Mouse (Mus musculus): ENCODE results near the gene Speg. TPM values are rescaled to one million over a fixed set of nuclear protein-coding genes. Genes with fewer than 3 reads are reported as not detected.

Speg gene
- polyA plus RNA-seq, 1 experiment from 2014 or later = 32.9 TPM

DNA sequence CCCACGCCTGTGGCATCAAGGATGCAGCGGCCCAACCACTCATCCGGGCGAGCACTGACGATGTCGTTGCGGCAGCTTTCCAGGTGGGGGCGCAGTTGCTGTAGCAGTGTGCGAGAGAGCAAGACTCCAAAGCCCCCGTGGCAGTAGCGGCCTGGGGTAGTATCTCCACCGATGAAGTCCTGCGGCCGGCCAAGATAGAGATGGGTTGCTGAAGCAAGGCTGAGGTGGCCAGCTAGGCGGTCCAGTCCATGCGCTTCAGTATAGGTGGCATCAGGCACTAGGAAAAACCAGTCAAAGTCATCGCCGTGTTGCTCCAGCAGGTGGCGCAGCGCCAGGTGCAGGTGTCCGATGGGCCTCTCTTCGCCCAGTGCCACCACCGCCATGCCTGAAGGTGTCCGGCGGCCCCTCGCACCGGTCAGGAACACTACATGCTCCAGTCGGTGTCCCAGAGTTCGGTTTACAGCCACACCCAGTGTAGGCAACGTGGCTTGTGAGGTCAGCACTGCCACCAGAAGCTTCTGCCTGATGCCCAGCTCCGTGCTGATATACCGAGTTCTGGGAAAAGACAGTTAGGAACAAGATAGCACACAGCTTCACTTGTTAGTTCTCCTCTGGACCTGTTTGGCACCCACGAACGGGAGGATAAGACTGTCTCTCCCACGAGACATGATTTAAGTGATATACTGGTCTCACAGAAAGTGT lies 102.3 kb downstream of the Speg start:
- H3K27ac ChIP-seq (replicated peaks; ENCODE audit: low read depth, low read length) = no peak overlapping the region
- H3K36me3 ChIP-seq (ENCODE audit: control insufficient read depth, insufficient read depth, low read length) = peaks cover 7% of the 10 kb centered on the region
- peaks cover 16% of the 10 kb centered on the region for H3K4me1 ChIP-seq (ENCODE audit: control insufficient read depth, insufficient read depth, low read length)
- peak overlapping the region; percentile 12; the same call in 1 of the 2 replicates for H3K4me3 ChIP-seq (ENCODE audit: low read depth, low read length)
- H3K9me3 ChIP-seq (ENCODE audit: control insufficient read depth, low read length) = no peaks in the 10 kb centered on the region
- peak; percentile 95 for DNase-seq (ENCODE audit: low spot score)
- peak; percentile 26; the same call in 1 of the 2 replicates for ATAC-seq (ENCODE audit: insufficient number of reproducible peaks, low FRiP score, low TSS enrichment, low read depth)
- peaks cover 27% of the 10 kb centered on the region for H3K27me3 ChIP-seq (ENCODE audit: control insufficient read depth, insufficient read depth, low read length)
- no peak overlapping the region for H3K9ac ChIP-seq (ENCODE audit: low read length)
- H3K4me2 ChIP-seq (ENCODE audit: low read depth, severe bottlenecking) = peak overlapping the region; percentile 93
- WGBS = 15% methylated on average over 35 of the region's 35 CpGs

GRCm38 (mm10) chr1:75477966-75478290 lies 102.8 kb downstream of the Speg start:
- Histone ChIP-seq H3K27ac (replicated peaks; ENCODE audit: low read depth, low read length) (no peak overlapping the region), H3K36me3 (ENCODE audit: control insufficient read depth, insufficient read depth, low read length) (peaks cover 7% of the 10 kb centered on the region), H3K4me1 (ENCODE audit: control insufficient read depth, insufficient read depth, low read length) (peaks cover 16% of the 10 kb centered on the region), H3K4me3 (ENCODE audit: low read depth, low read length) (peak overlapping the region; percentile 85), H3K27me3 (ENCODE audit: control insufficient read depth, insufficient read depth, low read length) (peaks cover 32% of the 10 kb centered on the region), H3K9me3 (ENCODE audit: control insufficient read depth, low read length) (no peaks in the 10 kb centered on the region), H3K4me2 (ENCODE audit: low read depth, severe bottlenecking) (peak overlapping the region; percentile 93), H3K9ac (ENCODE audit: low read length) (no peak overlapping the region)
- ATAC-seq (ENCODE audit: insufficient number of reproducible peaks, low FRiP score, low TSS enrichment, low read depth) = no peak
- no peak for DNase-seq (ENCODE audit: low spot score)
- 52% methylated on average over 3 of the region's 3 CpGs for WGBS

DNA sequence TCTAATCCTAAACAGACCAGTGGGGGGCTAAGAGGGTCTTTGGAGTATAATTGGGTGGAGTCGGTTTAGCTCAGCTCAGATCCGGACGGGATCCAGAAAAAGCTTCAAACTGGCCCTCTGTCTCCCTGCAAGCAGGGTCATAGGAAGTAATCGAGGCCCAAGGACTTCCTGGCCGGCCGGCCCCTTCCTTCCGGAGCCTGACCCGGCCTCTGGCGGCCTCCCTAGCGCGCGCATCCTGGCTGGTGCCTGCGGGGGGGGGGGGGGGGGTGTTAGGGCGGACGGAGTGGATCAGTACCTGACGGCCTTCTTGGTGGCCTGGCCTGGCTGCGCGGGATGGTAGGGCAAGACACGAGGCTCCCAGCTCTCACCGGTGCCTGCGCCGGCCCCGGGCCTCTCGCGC lies 103.4 kb downstream of the Speg start:
- Histone ChIP-seq H3K9me3 (ENCODE audit: control insufficient read depth, low read length) (no peaks in the 10 kb centered on the region), H3K4me2 (ENCODE audit: low read depth, severe bottlenecking) (peak overlapping the region; percentile 93), H3K27ac (replicated peaks; ENCODE audit: low read depth, low read length) (no peak overlapping the region; the same call in 1 of the 2 replicates), H3K36me3 (ENCODE audit: control insufficient read depth, insufficient read depth, low read length) (peaks cover 7% of the 10 kb centered on the region), H3K4me1 (ENCODE audit: control insufficient read depth, insufficient read depth, low read length) (peaks cover 16% of the 10 kb centered on the region), H3K4me3 (ENCODE audit: low read depth, low read length) (peak overlapping the region; percentile 85), H3K9ac (ENCODE audit: low read length) (peak overlapping the region; percentile 68), H3K27me3 (ENCODE audit: control insufficient read depth, insufficient read depth, low read length) (peaks cover 33% of the 10 kb centered on the region)
- ATAC-seq (ENCODE audit: insufficient number of reproducible peaks, low FRiP score, low TSS enrichment, low read depth) = 0 out of 2 replicates have a peak, but pooled peaks have one; percentile 3
- DNase-seq (ENCODE audit: low spot score) = peak; percentile 43
- WGBS = under 1% methylated on average over 21 of the region's 25 CpGs

- peaks cover 33% of the 10 kb centered on the region for H3K27me3 ChIP-seq (ENCODE audit: control insufficient read depth, insufficient read depth, low read length)
These were observed 104.0 kb downstream of the Speg start, which contains the start of the genes Chpf and Tmem198 for GRCm38 (mm10) chr1:75478916-75479634. Gene Chpf, minus strand, starts transcription at chr1:75479307. Gene Tmem198, plus strand, starts transcription at chr1:75479532.

DNA sequence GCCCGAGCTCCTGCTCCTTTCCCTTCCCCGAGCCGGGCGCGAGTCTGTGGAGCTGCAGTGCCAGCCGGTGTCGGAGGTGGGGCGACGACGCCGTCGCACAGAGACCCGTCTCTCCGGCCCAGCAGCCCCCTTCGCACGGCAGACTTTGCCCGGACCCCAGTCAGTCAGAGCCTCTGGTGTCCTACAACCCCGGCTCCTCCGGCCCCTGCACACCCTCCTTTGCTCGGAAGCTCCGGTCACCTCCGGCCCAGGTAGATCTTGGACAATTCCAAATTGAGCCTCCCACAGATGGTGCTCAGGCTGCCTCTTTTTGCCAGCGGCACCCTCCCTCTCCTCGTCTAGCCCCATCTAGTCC lies 104.5 kb downstream of the Speg start:
- peak overlapping the region; percentile 85 for H3K4me3 ChIP-seq (ENCODE audit: low read depth, low read length)
- H3K36me3 ChIP-seq (ENCODE audit: control insufficient read depth, insufficient read depth, low read length) = peaks cover 7% of the 10 kb centered on the region
- H3K9me3 ChIP-seq (ENCODE audit: control insufficient read depth, low read length) = no peaks in the 10 kb centered on the region
- H3K4me1 ChIP-seq (ENCODE audit: control insufficient read depth, insufficient read depth, low read length) = peaks cover 16% of the 10 kb centered on the region
- H3K27me3 ChIP-seq (ENCODE audit: control insufficient read depth, insufficient read depth, low read length) = peaks cover 37% of the 10 kb centered on the region
- DNase-seq (ENCODE audit: low spot score) (no peak), ATAC-seq (ENCODE audit: insufficient number of reproducible peaks, low FRiP score, low TSS enrichment, low read depth) (peak; percentile 27; the same call in 1 of the 2 replicates)
- no peak overlapping the region for H3K9ac ChIP-seq (ENCODE audit: low read length)
- peak overlapping the region; percentile 93 for H3K4me2 ChIP-seq (ENCODE audit: low read depth, severe bottlenecking)
- no peak overlapping the region for H3K27ac ChIP-seq (replicated peaks; ENCODE audit: low read depth, low read length)
- WGBS = under 1% methylated on average over 24 of the region's 24 CpGs

More at GRCm38 (mm10) chr1:75478916-75479634, 104.0 kb downstream of the Speg start, which contains the start of the genes Chpf and Tmem198:
- WGBS = under 1% methylated on average over 60 of the region's 76 CpGs
- Histone ChIP-seq H3K9me3 (ENCODE audit: control insufficient read depth, low read length) (no peaks in the 10 kb centered on the region), H3K4me2 (ENCODE audit: low read depth, severe bottlenecking) (peak within 1 kb of the TSS; percentile 93), H3K27ac (replicated peaks; ENCODE audit: low read depth, low read length) (peak within 1 kb of the TSS; percentile 52; the same call in 1 of the 2 replicates), H3K4me1 (ENCODE audit: control insufficient read depth, insufficient read depth, low read length) (peaks cover 16% of the 10 kb centered on the region), H3K9ac (ENCODE audit: low read length) (peak within 1 kb of the TSS; percentile 68), H3K4me3 (ENCODE audit: low read depth, low read length) (peak within 1 kb of the TSS; percentile 85), H3K36me3 (ENCODE audit: control insufficient read depth, insufficient read depth, low read length) (peaks cover 7% of the 10 kb centered on the region)
- peak; percentile 100 for DNase-seq (ENCODE audit: low spot score)
- ATAC-seq (ENCODE audit: insufficient number of reproducible peaks, low FRiP score, low TSS enrichment, low read depth) = peak; percentile 88

- ATAC-seq (ENCODE audit: insufficient number of reproducible peaks, low FRiP score, low TSS enrichment, low read depth) (no peak), DNase-seq (ENCODE audit: low spot score) (no peak)
- WGBS = 15% methylated on average over 13 of the region's 13 CpGs
- Histone ChIP-seq H3K9me3 (ENCODE audit: control insufficient read depth, low read length) (no peaks in the 10 kb centered on the region), H3K27me3 (ENCODE audit: control insufficient read depth, insufficient read depth, low read length) (peaks cover 39% of the 10 kb centered on the region), H3K27ac (replicated peaks; ENCODE audit: low read depth, low read length) (no peak overlapping the region), H3K4me2 (ENCODE audit: low read depth, severe bottlenecking) (peak overlapping the region; percentile 93), H3K36me3 (ENCODE audit: control insufficient read depth, insufficient read depth, low read length) (peaks cover 5% of the 10 kb centered on the region), H3K9ac (ENCODE audit: low read length) (no peak overlapping the region), H3K4me3 (ENCODE audit: low read depth, low read length) (peak overlapping the region; percentile 85; the same call in 1 of the 2 replicates), H3K4me1 (ENCODE audit: control insufficient read depth, insufficient read depth, low read length) (peaks cover 16% of the 10 kb centered on the region)
These were observed 104.9 kb downstream of the Speg start for GRCm38 (mm10) chr1:75480036-75480435.

DNA sequence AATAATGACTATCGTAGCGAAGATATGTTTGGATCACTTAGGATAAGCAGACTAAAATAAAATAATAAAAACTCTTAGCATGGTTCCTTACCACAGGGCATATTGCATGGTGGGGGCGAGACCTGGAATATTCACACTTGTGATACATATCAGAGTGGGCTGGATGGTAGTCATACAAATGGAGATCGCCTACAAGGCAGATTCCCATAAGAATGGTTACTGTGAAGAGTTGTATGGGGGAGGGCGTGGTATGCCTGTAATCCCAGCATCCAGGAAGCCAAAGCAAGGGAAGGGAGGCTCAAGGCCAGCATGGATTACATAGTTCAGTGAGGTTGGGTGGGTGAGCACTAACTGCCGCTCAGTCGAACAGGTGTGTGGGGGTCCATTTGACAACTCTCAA lies 105.6 kb downstream of the Speg start:
- Histone ChIP-seq H3K27me3 (ENCODE audit: control insufficient read depth, insufficient read depth, low read length) (peaks cover 46% of the 10 kb centered on the region), H3K36me3 (ENCODE audit: control insufficient read depth, insufficient read depth, low read length) (no peaks in the 10 kb centered on the region; the same call in 1 of the 2 replicates)
- 82% methylated on average over 7 of the region's 7 CpGs for WGBS

More for the DNA sequence above, 105.6 kb downstream of the Speg start:
- peaks cover 16% of the 10 kb centered on the region for H3K4me1 ChIP-seq (ENCODE audit: control insufficient read depth, insufficient read depth, low read length)
- H3K4me2 ChIP-seq (ENCODE audit: low read depth, severe bottlenecking) = no peak overlapping the region
- H3K27ac ChIP-seq (replicated peaks; ENCODE audit: low read depth, low read length) = no peak overlapping the region
- H3K4me3 ChIP-seq (ENCODE audit: low read depth, low read length) = no peak overlapping the region
- no peak for ATAC-seq (ENCODE audit: insufficient number of reproducible peaks, low FRiP score, low TSS enrichment, low read depth)
- H3K9ac ChIP-seq (ENCODE audit: low read length) = no peak overlapping the region
- DNase-seq (ENCODE audit: low spot score) = no peak
- no peaks in the 10 kb centered on the region for H3K9me3 ChIP-seq (ENCODE audit: control insufficient read depth, low read length)

Data from limb, embryonic 11.5 days (tissue).